Mouse (Mus musculus): ENCODE results near the gene Gdpd5.

DNA sequence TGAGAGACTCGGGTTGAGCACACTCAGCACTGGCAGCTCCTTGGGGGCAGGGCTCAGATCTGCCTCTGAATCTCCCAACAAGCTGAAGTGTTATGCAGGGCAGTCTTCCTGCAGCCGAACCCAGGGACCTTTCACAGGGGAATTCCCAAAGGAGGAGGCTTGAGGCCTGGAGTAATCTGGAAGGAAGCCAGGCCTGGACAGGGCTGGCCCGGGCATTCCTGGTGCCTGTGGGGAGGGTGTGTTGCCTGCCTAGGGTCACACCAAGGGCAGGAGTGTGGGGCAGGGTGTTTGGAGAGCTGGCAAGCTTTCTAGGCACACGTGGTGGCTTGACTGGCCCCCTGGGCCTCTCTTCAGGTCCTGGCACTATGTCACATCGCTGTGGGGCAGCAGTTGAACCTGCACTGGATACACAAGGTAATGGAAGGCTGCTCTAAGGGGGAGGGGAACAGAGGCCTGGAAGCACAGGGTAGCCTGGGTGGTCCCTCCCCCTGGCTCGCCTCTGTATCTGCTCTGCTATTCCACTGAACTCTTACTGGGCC lies 60.4 kb downstream of the Gdpd5 start:
- no peak for TF ChIP-seq GATA1 (IDR thresholded peaks at IDR 0.05; ENCODE audit: borderline replicate concordance, low read length)
- TF ChIP-seq FLI1 (IDR thresholded peaks at IDR 0.05; ENCODE audit: low read length), result no peak
